Mouse (Mus musculus) spleen, embryonic (tissue): ENCODE results near the gene Hist2h3c2.
"Not testable (repeated sequence)": the region's sequence is repeated elsewhere in the genome, so short reads cannot be mapped to it uniquely, and the experiment has no call there.

Source experiments
- CTCF ChIA-PET: fragments of 350-600 bp; sonication (Branson Sonifier 250); formaldehyde crosslinking; loops from one replicate; lab custom pipeline; 2022; lab: Charles Lee

Hist2h3c2 gene

GRCm38 (mm10) chr3:96262216-96262875 is 23.4 kb upstream of the Hist2h3c2 start:
- CTCF ChIA-PET, result interaction anchor here (1.0 kb wide), 1 partner anchor 26 kb away, joined by 3 read pairs; no protein-coding TSS in a partner anchor

- CTCF ChIA-PET, result interaction anchor here (1.0 kb wide), 1 partner anchor 25 kb away, joined by 3 read pairs; no protein-coding TSS in a partner anchor
Observed at GRCm38 (mm10) chr3:96261623-96262022, 22.7 kb upstream of the Hist2h3c2 start.

- CTCF ChIA-PET, result no interaction called here
Observed at GRCm38 (mm10) chr3:96260220-96260619, 21.3 kb upstream of the Hist2h3c2 start.

- CTCF ChIA-PET, result no interaction called here
Observed at GRCm38 (mm10) chr3:96257190-96257589, 18.3 kb upstream of the Hist2h3c2 start.

- CTCF ChIA-PET, result interaction anchor here (0.7 kb wide), 1 partner anchor 10 kb away, joined by 4 read pairs; no protein-coding TSS in a partner anchor
Observed at GRCm38 (mm10) chr3:96255926-96256593, 17.1 kb upstream of the Hist2h3c2 start.

GRCm38 (mm10) chr3:96254683-96255355 is 15.9 kb upstream of the Hist2h3c2 start:
- CTCF ChIA-PET, result no interaction called here

GRCm38 (mm10) chr3:96251787-96252186 is 12.9 kb upstream of the Hist2h3c2 start:
- CTCF ChIA-PET, result no interaction called here

- CTCF ChIA-PET, result no interaction called here
Observed at GRCm38 (mm10) chr3:96250890-96251289, 12.0 kb upstream of the Hist2h3c2 start.

- CTCF ChIA-PET, result no interaction called here
Observed at GRCm38 (mm10) chr3:96249034-96249345, 10.1 kb upstream of the Hist2h3c2 start.

- CTCF ChIA-PET, result no interaction called here
Observed at GRCm38 (mm10) chr3:96248141-96249033, 9.5 kb upstream of the Hist2h3c2 start.

- CTCF ChIA-PET, result interaction anchor here (0.6 kb wide), 1 partner anchor 93 kb away, joined by 5 read pairs; no protein-coding TSS in a partner anchor
Observed at GRCm38 (mm10) chr3:96247356-96248140, 8.6 kb upstream of the Hist2h3c2 start.

GRCm38 (mm10) chr3:96246427-96246856 is 7.5 kb upstream of the Hist2h3c2 start, which contains the start of gene Hist2h3c1:
Gene Hist2h3c1 (plus strand): TSS chr3:96246685.
- CTCF ChIA-PET, result not testable (repeated sequence)

GRCm38 (mm10) chr3:96246018-96246417 is 7.1 kb upstream of the Hist2h3c2 start:
- CTCF ChIA-PET, result not testable (repeated sequence)

GRCm38 (mm10) chr3:96245003-96245886 is 6.3 kb upstream of the Hist2h3c2 start, which contains the start of gene Hist2h2aa1:
Gene Hist2h2aa1 (plus strand): TSS chr3:96245497.
- CTCF ChIA-PET, result not testable (repeated sequence)

- CTCF ChIA-PET, result interaction anchor here (0.5 to 1.2 kb wide), 2 partner anchors 20 to 64 kb away, joined by 3 to 5 read pairs; no protein-coding TSS in a partner anchor
Observed at GRCm38 (mm10) chr3:96243921-96244572, 5.1 kb upstream of the Hist2h3c2 start.

- CTCF ChIA-PET, result interaction anchor here (0.6 to 0.7 kb wide), 2 partner anchors 42 to 505 kb away, joined by 4 to 6 read pairs; no protein-coding TSS in a partner anchor
Observed at GRCm38 (mm10) chr3:96240799-96241197, 1.9 kb upstream of the Hist2h3c2 start.

- CTCF ChIA-PET, result interaction anchor here (0.7 kb wide), 1 partner anchor 505 kb away, joined by 6 read pairs; no protein-coding TSS in a partner anchor
Observed at GRCm38 (mm10) chr3:96239949-96240798, 1.2 kb upstream of the Hist2h3c2 start, which contains the start of gene Hist2h2aa2. Gene Hist2h2aa2 (minus strand): TSS chr3:96240276.
